In genomic region chr10:42275401-42275870, GRCm38 (mm10) we compare ENCODE assay signal across 7 mouse cellular contexts. TPM values are rescaled to one million over a fixed set of nuclear protein-coding genes. Genes with fewer than 3 reads are reported as not detected.
DNase-seq lines count a peak whose midpoint lies in the region; ATAC-seq and TF ChIP-seq lines count a peak whose summit lies in the region.

No protein-coding gene starts in this region.

- H3K27ac ChIP-seq in bone marrow macrophage, adult 2 months (ENCODE audit: insufficient read depth, low read depth, low read length): peak overlapping the region; percentile 92
- peak overlapping the region; percentile 99 for H3K27ac ChIP-seq in forebrain, embryonic 15.5 days (replicated peaks)
- peak overlapping the region; percentile 99 for H3K27ac ChIP-seq in intestine, embryonic 14.5 days (ENCODE audit: low read depth)
- H3K27ac ChIP-seq in limb, embryonic 11.5 days (replicated peaks; ENCODE audit: low read depth, low read length): peak overlapping the region; percentile 89
- peak overlapping the region; percentile 97 for H3K27ac ChIP-seq in midbrain, embryonic 14.5 days (replicated peaks; ENCODE audit: low read depth, low read length)
- peak overlapping the region; percentile 97 for H3K27ac ChIP-seq in stomach, embryonic 14.5 days (ENCODE audit: low read length)

- H3K4me1 ChIP-seq in bone marrow macrophage, adult 2 months (ENCODE audit: control insufficient read depth, insufficient read depth, low read length): peaks cover 22% of the 10 kb centered on the region
- peaks cover 43% of the 10 kb centered on the region for H3K4me1 ChIP-seq in forebrain, embryonic 15.5 days
- H3K4me1 ChIP-seq in intestine, embryonic 14.5 days (replicated peaks; ENCODE audit: control insufficient read depth, insufficient read depth, low read length): peaks cover 34% of the 10 kb centered on the region
- peaks cover 17% of the 10 kb centered on the region for H3K4me1 ChIP-seq in limb, embryonic 11.5 days (ENCODE audit: control insufficient read depth, insufficient read depth, low read length)
- peaks cover 13% of the 10 kb centered on the region for H3K4me1 ChIP-seq in midbrain, embryonic 14.5 days (ENCODE audit: control insufficient read depth, insufficient read depth, low read length)
- peaks cover 21% of the 10 kb centered on the region for H3K4me1 ChIP-seq in stomach, embryonic 14.5 days (ENCODE audit: control insufficient read depth, insufficient read depth, low read length)

- H3K27me3 ChIP-seq in forebrain, embryonic 15.5 days: peaks cover 4% of the 10 kb centered on the region; the same call in 1 of the 2 replicates
- no peaks in the 10 kb centered on the region for H3K27me3 ChIP-seq in intestine, embryonic 14.5 days (replicated peaks; ENCODE audit: control insufficient read depth, insufficient read depth, low read length)
- no peaks in the 10 kb centered on the region for H3K27me3 ChIP-seq in limb, embryonic 11.5 days (ENCODE audit: control insufficient read depth, insufficient read depth, low read length)
- H3K27me3 ChIP-seq in midbrain, embryonic 14.5 days (ENCODE audit: control insufficient read depth, insufficient read depth, low read length): peaks cover 10% of the 10 kb centered on the region; the same call in 1 of the 2 replicates
- H3K27me3 ChIP-seq in stomach, embryonic 14.5 days (ENCODE audit: control insufficient read depth, insufficient read depth, low read length): no peaks in the 10 kb centered on the region

- no peaks in the 10 kb centered on the region for H3K9me3 ChIP-seq in forebrain, embryonic 15.5 days
- no peaks in the 10 kb centered on the region for H3K9me3 ChIP-seq in intestine, embryonic 14.5 days (ENCODE audit: control insufficient read depth, low read length)
- H3K9me3 ChIP-seq in limb, embryonic 11.5 days (ENCODE audit: control insufficient read depth, low read length): no peaks in the 10 kb centered on the region
- H3K9me3 ChIP-seq in midbrain, embryonic 14.5 days (ENCODE audit: control insufficient read depth, low read length): no peaks in the 10 kb centered on the region
- H3K9me3 ChIP-seq in stomach, embryonic 14.5 days (ENCODE audit: control insufficient read depth, low read depth, low read length): no peaks in the 10 kb centered on the region

- H3K4me2 ChIP-seq in forebrain, embryonic 15.5 days (replicated peaks): peak overlapping the region; percentile 88
- peak overlapping the region; percentile 96 for H3K4me2 ChIP-seq in intestine, embryonic 14.5 days (ENCODE audit: low read length)
- peak overlapping the region; percentile 89 for H3K4me2 ChIP-seq in limb, embryonic 11.5 days (ENCODE audit: low read depth, severe bottlenecking)
- peak overlapping the region; percentile 98 for H3K4me2 ChIP-seq in midbrain, embryonic 14.5 days (ENCODE audit: low read length)
- peak overlapping the region; percentile 98 for H3K4me2 ChIP-seq in stomach, embryonic 14.5 days (replicated peaks; ENCODE audit: low read depth, low read length)

- H3K9ac ChIP-seq in forebrain, embryonic 15.5 days (replicated peaks): peak overlapping the region; percentile 81
- H3K9ac ChIP-seq in intestine, embryonic 14.5 days (ENCODE audit: low read length): peak overlapping the region; percentile 84
- peak overlapping the region; percentile 60 for H3K9ac ChIP-seq in limb, embryonic 11.5 days (ENCODE audit: low read length)
- H3K9ac ChIP-seq in midbrain, embryonic 14.5 days (replicated peaks; ENCODE audit: low read length): peak overlapping the region; percentile 75
- H3K9ac ChIP-seq in stomach, embryonic 14.5 days (replicated peaks; ENCODE audit: low read depth, low read length): peak overlapping the region; percentile 69

- under 1% methylated on average over 48 of the region's 54 CpGs for WGBS in forebrain, embryonic 15.5 days
- WGBS in intestine, embryonic 14.5 days: under 1% methylated on average over 45 of the region's 54 CpGs
- under 1% methylated on average over 41 of the region's 54 CpGs for WGBS in limb, embryonic 11.5 days
- under 1% methylated on average over 44 of the region's 54 CpGs for WGBS in midbrain, embryonic 14.5 days
- 0% methylated on average over 49 of the region's 54 CpGs for WGBS in stomach, embryonic 14.5 days

- peak; percentile 42 for DNase-seq in ES-CJ7 (ENCODE audit: low read depth, low spot score)
- DNase-seq in intestine, embryonic 14.5 days (ENCODE audit: low spot score): peak; percentile 88
- DNase-seq in limb, embryonic 11.5 days (ENCODE audit: low spot score): peak; percentile 74
- peak; percentile 65 for DNase-seq in midbrain, embryonic 14.5 days

- H3K4me3 ChIP-seq in bone marrow macrophage, adult 2 months (ENCODE audit: insufficient read depth, low read length): peak overlapping the region; percentile 77
- peak overlapping the region; percentile 90 for H3K4me3 ChIP-seq in forebrain, embryonic 15.5 days
- H3K4me3 ChIP-seq in intestine, embryonic 14.5 days (ENCODE audit: low read depth, low read length): peak overlapping the region; percentile 93
- peak overlapping the region; percentile 81 for H3K4me3 ChIP-seq in limb, embryonic 11.5 days (ENCODE audit: low read depth, low read length)
- H3K4me3 ChIP-seq in midbrain, embryonic 14.5 days (replicated peaks; ENCODE audit: low read depth, low read length): peak overlapping the region; percentile 80
- peak overlapping the region; percentile 73 for H3K4me3 ChIP-seq in stomach, embryonic 14.5 days (ENCODE audit: low read depth, low read length)

- ATAC-seq in forebrain, embryonic 15.5 days (replicated peaks): no peak
- ATAC-seq in intestine, embryonic 14.5 days (replicated peaks; ENCODE audit: low FRiP score, low TSS enrichment, low read depth): no peak
- no peak for ATAC-seq in limb, embryonic 11.5 days (ENCODE audit: insufficient number of reproducible peaks, low FRiP score, low TSS enrichment, low read depth)
- no peak for ATAC-seq in midbrain, embryonic 14.5 days (ENCODE audit: low FRiP score, low TSS enrichment)
- ATAC-seq in stomach, embryonic 14.5 days (ENCODE audit: insufficient number of reproducible peaks, insufficient read depth, low FRiP score, low read depth): no peak

- H3K36me3 ChIP-seq in forebrain, embryonic 15.5 days: no peaks in the 10 kb centered on the region
- H3K36me3 ChIP-seq in intestine, embryonic 14.5 days (ENCODE audit: control insufficient read depth, insufficient read depth, low read length): peaks cover 9% of the 10 kb centered on the region; the same call in 1 of the 2 replicates
- no peaks in the 10 kb centered on the region for H3K36me3 ChIP-seq in limb, embryonic 11.5 days (ENCODE audit: control insufficient read depth, insufficient read depth, low read length)
- H3K36me3 ChIP-seq in midbrain, embryonic 14.5 days (ENCODE audit: control insufficient read depth, insufficient read depth, low read length): no peaks in the 10 kb centered on the region
- H3K36me3 ChIP-seq in stomach, embryonic 14.5 days (ENCODE audit: control insufficient read depth, insufficient read depth, low read length): no peaks in the 10 kb centered on the region; the same call in 1 of the 2 replicates

- TF ChIP-seq CTCF in bone marrow macrophage, adult 2 months (IDR thresholded peaks at IDR 0.05; ENCODE audit: low read depth, low read length): no peak

- no peak for TF ChIP-seq POLR2A in bone marrow macrophage, adult 2 months (IDR thresholded peaks at IDR 0.05; ENCODE audit: borderline replicate concordance, low read depth, low read length)

RNA-seq across cellular contexts. Expression of gene Foxo3, which starts 1.1 kb away (rescaled TPM):
- 34.6 and 39.7 TPM in 2 replicates for polyA plus RNA-seq in bone marrow macrophage, adult 2 months (2012; ENCODE audit: insufficient read depth, insufficient read length, missing spikeins)
- polyA plus RNA-seq in forebrain, embryonic 15.5 days (2015; fragmentation: Nextera tagmentation; extraction: Ambion mirVana): 4.6 and 5.3 TPM in 2 replicates
- polyA plus RNA-seq in intestine, embryonic 14.5 days (2014; fragmentation: Nextera tagmentation; extraction: Ambion mirVana): 9.5 and 9.9 TPM in 2 replicates
- polyA plus RNA-seq in limb, embryonic 11.5 days (2014; fragmentation: Nextera tagmentation; extraction: Ambion mirVana): 6.2 and 6.9 TPM in 2 replicates
- 6.0 and 8.3 TPM in 2 replicates for polyA plus RNA-seq in midbrain, embryonic 14.5 days (2014; fragmentation: Nextera tagmentation; extraction: Ambion mirVana)
- 10.2 and 10.5 TPM in 2 replicates for polyA plus RNA-seq in stomach, embryonic 14.5 days (2014; fragmentation: Nextera tagmentation; extraction: Ambion mirVana)
